Mouse (Mus musculus) gastrocnemius, postnatal 25 days (tissue): ENCODE data around the gene Rae1. TPM values are rescaled to one million over a fixed set of nuclear protein-coding genes. Genes with fewer than 3 reads are reported as not detected.

Experiments
- DNase-seq: peaks from one replicate; pipeline ENCODE4 v3.0.0; 2022
- long read RNA-seq, 2 experiments: library from polyadenylated mRNA; stranded (forward); transcript quantifications; one replicate each; pipeline ENCODE4 v2.0.0; 2021
- total RNA-seq, 2 experiments: library from RNA; stranded (reverse); gene quantifications; 1 replicate in 1 of 2; 2 replicates in 1 of 2; pipeline ENCODE4 v1.2.3; 2021

Rae1 gene
- 10 to 100 TPM; 11.8 to 12.7 TPM for total RNA-seq
- long read RNA-seq, experiment 1, transcript Rae1-201 (12 exons, 1,742 nt) = major isoform, 30 of 32 reads
- long read RNA-seq, experiment 1, partial matches to known transcripts = 1 of 32 reads
- long read RNA-seq, experiment 1, other reads (novel, unspliced or antisense) = 1 of 32 reads
- long read RNA-seq, experiment 2, transcript Rae1-201 (12 exons, 1,742 nt) = major isoform, 38 of 40 reads
- long read RNA-seq, experiment 2, partial matches to known transcripts = 0 of 40 reads
- long read RNA-seq, experiment 2, other reads (novel, unspliced or antisense) = 2 of 40 reads

DNA sequence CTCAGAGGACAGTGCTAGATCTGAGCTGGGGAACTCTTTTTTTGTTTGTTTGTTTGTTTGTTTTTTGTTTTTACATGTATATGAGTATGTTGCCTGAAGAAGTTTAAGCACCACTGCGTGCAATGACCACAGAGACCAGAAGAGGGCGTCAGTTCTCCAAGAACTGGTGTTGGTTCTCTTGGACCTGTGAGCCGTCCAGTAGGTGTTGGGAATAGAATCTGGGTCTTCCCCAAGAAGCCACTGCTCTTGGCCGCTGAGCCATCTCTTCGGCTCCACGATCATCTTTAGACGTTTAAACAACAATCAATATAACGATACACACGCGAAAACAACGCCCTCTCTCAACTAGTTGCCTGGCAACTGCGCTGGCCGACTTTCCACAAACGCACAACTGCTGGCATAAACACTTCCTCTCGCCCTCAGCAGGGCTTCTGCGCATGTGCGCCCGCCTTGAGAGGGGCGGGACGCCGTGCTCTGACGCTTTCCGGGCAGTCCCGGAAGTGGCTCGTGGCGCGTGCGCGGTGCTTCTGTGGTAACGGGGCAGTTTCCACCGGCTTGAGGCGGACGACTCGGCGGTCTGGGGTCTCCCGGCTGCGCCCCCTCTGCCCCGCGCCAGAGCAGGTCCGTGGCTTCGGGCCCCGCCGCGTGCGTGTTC, at the start of gene Rae1:
Rae1 (plus strand) TSS at position 488 of the 655 bp plus-strand sequence.
- peak; percentile 96 for DNase-seq

GRCm38 (mm10) chr2:172950119-172950676, 49.7 kb upstream of the Rae1 start:
- DNase-seq = no peak

GRCm38 (mm10) chr2:172950722-172951121, 49.2 kb upstream of the Rae1 start:
- no peak for DNase-seq

DNA sequence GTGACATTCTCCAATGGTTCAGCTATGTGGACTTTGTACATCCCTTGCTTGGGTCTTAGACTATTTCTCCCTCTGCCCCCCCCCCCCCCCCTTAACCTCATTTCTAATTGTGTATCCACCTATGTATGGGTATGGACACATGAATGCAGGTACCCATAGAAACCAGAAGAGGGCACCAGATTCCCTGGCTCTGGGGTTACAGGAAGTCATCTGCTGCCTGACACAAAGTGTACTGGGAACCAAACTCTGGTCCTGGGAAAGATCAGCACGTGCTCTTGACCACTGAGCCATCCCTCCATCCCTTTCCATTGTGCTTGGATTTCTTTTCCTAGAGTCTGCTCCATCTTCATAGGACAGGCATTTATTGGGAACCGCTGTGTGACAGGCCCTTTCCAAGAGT, 47.9 kb upstream of the Rae1 start:
- DNase-seq = no peak

GRCm38 (mm10) chr2:172958579-172958978, 41.3 kb upstream of the Rae1 start:
- DNase-seq = no peak

GRCm38 (mm10) chr2:172959006-172959768, 40.7 kb upstream of the Rae1 start:
- no peak for DNase-seq

GRCm38 (mm10) chr2:172960350-172960749, 39.6 kb upstream of the Rae1 start:
- DNase-seq = no peak

DNA sequence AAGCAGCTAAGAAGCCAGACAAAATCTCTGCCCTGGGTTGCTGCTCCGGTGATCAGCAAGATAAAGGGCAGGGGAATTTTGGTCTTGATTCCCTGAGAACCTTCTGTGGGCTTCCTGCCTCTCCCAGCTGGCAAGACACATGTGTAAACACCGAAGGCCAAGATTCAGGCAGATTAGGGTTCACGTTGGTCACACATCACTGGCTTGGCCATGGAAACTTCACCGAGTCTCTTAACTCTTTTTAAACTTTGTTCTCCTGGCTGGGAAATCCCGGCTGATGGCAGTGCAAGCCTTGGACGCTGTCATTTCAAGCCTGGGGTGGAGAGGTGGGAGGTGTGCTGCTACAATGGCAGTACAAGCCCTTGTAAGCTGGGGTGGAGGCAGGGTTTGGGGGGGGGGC, 38.7 kb upstream of the Rae1 start:
- DNase-seq = no peak

- DNase-seq = no peak
Observed at GRCm38 (mm10) chr2:172965249-172965648, 34.7 kb upstream of the Rae1 start.

GRCm38 (mm10) chr2:172966480-172966879, 33.4 kb upstream of the Rae1 start:
- DNase-seq = no peak

GRCm38 (mm10) chr2:172971865-172972264, 28.1 kb upstream of the Rae1 start:
- DNase-seq = no peak

GRCm38 (mm10) chr2:172973806-172974565, 25.9 kb upstream of the Rae1 start:
- peak; percentile 51 for DNase-seq

GRCm38 (mm10) chr2:172974701-172975100, 25.2 kb upstream of the Rae1 start:
- peak; percentile 43 for DNase-seq

- no peak for DNase-seq
Observed at GRCm38 (mm10) chr2:172975159-172975558, 24.8 kb upstream of the Rae1 start.

DNA sequence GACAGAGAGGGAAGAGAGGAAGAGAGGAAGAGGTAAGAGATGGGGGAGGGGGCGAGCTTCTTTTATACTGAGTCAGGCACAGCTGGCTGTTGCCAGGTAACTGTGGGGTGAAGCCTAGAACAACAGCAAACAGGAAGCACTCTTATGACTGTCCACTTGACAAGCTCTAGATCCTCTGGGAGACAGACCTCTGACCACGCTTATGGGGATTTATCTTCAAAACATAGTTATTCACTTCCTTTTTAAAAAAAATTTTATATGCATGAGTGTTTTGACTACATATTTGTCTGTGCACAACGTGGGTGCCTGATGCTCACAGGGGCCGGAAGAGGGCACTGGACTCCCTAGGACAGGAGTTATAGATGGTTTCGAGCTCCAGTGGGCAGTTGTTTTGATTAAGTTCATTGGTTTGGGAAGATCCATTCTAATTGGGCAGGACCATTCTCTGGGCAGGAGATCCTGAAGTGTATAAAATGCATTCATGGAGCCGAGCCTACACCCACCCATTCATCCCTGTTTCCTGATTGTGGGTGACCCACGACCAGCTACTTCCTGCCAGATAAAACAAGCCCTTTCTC, 23.2 kb upstream of the Rae1 start:
- DNase-seq = no peak

- DNase-seq = peak; percentile 41
Observed at GRCm38 (mm10) chr2:172977409-172978130, 22.3 kb upstream of the Rae1 start, which contains the start of gene Spo11. Spo11 (plus strand) TSS chr2:172977700.

DNA sequence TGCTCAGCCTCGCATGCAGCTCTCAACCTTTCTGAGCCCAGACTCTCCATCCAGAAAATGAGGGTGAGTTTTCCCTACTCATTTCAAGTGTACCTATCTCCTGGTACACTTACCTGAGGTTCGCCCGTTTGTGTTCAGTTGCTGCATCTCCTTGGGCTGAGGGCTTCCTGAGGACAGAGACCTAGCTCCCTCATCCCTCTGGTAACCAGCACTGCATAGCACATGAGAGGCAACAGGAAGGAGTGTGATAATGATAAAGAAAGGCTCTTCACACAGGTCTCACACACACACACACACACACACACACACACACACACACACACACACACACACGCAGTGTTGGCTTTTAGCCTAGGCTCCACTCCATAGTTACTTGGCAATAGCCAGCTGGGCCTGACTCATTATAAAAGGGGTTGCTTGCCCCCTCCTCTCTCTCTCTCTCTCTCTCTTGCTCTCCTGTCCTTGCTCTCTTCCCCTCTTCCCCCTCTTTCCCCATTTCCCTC, 21.7 kb upstream of the Rae1 start:
- no peak for DNase-seq

- no peak for DNase-seq
Observed at GRCm38 (mm10) chr2:172979666-172980345, 20.1 kb upstream of the Rae1 start.

- no peak for DNase-seq
Observed at GRCm38 (mm10) chr2:172982776-172983561, 16.9 kb upstream of the Rae1 start.
